Mouse (Mus musculus) ES-E14 (cell line): ENCODE measurements at regions not wholly inside any gene's neighbourhood (a gene's known extent, or its start where the extent isn't known, plus 50 kb on each side); places are given as distances from the start of the nearest gene placed in this dataset.

Source experiments
- DNase-seq: peaks from one replicate; pipeline ENCODE4 v3.0.0-alpha.2; 2013; ENCODE audit warnings: low read depth, low spot score
- H3K27ac ChIP-seq: 2 replicates; pipeline ENCODE4 v1.5.1; 2012; ENCODE audit warnings: low read depth, mild to moderate bottlenecking, low read length, moderate library complexity, mixed read lengths; ENCODE audit not compliant: poor library complexity, insufficient read depth, severe bottlenecking
- H3K36me3 ChIP-seq: 2 replicates; pipeline ENCODE4 v1.6.1; 2012; ENCODE audit warnings: mild to moderate bottlenecking, low read length, moderate library complexity, mixed read lengths; ENCODE audit not compliant: control insufficient read depth, poor library complexity, insufficient read depth, severe bottlenecking
- H3K4me1 ChIP-seq, 2 experiments: fragments of 150-350 bp in 1 of 2; sonication (generic) in 1 of 2; 2 replicates each; pipeline ENCODE4 v1.6.1; 2012; ENCODE audit warnings: low read length in 2 of 2, mild to moderate bottlenecking in 1 of 2, mixed read lengths in 1 of 2; ENCODE audit not compliant: control insufficient read depth in 2 of 2, insufficient read depth in 2 of 2, poor library complexity in 1 of 2
- H3K4me3 ChIP-seq, 2 experiments: fragments of 150-350 bp in 1 of 2; sonication (generic) in 1 of 2; 2 replicates each; pipeline ENCODE4 v1.5.1; 2012; ENCODE audit warnings: low read length in 2 of 2, low read depth in 1 of 2, mild to moderate bottlenecking in 1 of 2, mixed read lengths in 1 of 2; ENCODE audit not compliant: insufficient read depth in 1 of 2, poor library complexity in 1 of 2, severe bottlenecking in 1 of 2
- H3K9ac ChIP-seq: 2 replicates; pipeline ENCODE4 v1.6.1; 2012; ENCODE audit warnings: low read depth, mild to moderate bottlenecking, low read length, mixed read lengths; ENCODE audit not compliant: poor library complexity, insufficient read depth, severe bottlenecking
- H3K9me3 ChIP-seq: fragments of 150-350 bp; sonication (generic); 2 replicates; pipeline ENCODE4 v1.6.1; 2012; ENCODE audit warnings: low read depth, mild to moderate bottlenecking, low read length; ENCODE audit not compliant: control insufficient read depth, insufficient read depth
- CHD2 ChIP-seq: IDR thresholded peaks from 2 replicates; pipeline ENCODE4 v1.6.1; 2014; ENCODE audit warnings: mild to moderate bottlenecking, low read depth, low read length, inconsistent platforms
- HCFC1 ChIP-seq: IDR thresholded peaks from 2 replicates; pipeline ENCODE4 v1.6.1; 2012; ENCODE audit warnings: low read length, inconsistent platforms, borderline replicate concordance; ENCODE audit not compliant: insufficient read depth
- MAFK ChIP-seq: IDR thresholded peaks from 2 replicates; pipeline ENCODE4 v1.6.1; 2014; ENCODE audit warnings: mild to moderate bottlenecking, low read depth, low read length, inconsistent platforms; ENCODE audit not compliant: insufficient read depth
- ZC3H11A ChIP-seq: IDR thresholded peaks from 2 replicates; pipeline ENCODE4 v1.6.1; 2012; ENCODE audit warnings: low read depth, mild to moderate bottlenecking, inconsistent platforms, low read length, borderline replicate concordance
- ZNF384 ChIP-seq: IDR thresholded peaks from 2 replicates; pipeline ENCODE4 v1.6.1; 2012; ENCODE audit warnings: low read depth, low read length, inconsistent platforms
- in situ Hi-C, 2 experiments: fragments of 600-800 bp; cut with MboI; formaldehyde crosslinking; loops; one replicate each; pipeline ENCODE4 v1.15.1; 2025; ENCODE audit warnings: low sequenced_read_pairs in 2 of 2, inconsistent platforms in 1 of 2; ENCODE audit not compliant: unreplicated experiment in 2 of 2

GRCm38 (mm10) chr1:23282215-23282869, 115.2 kb downstream of the Ogfrl1 start:
- H3K36me3 ChIP-seq: no peaks in the 10 kb centered on the region
- no peak for DNase-seq
- H3K27ac ChIP-seq: no peak overlapping the region
- no peak overlapping the region for H3K9ac ChIP-seq
- in situ Hi-C loops: no loop called here
- no peaks in the 10 kb centered on the region for H3K4me1 ChIP-seq
- TF ChIP-seq CHD2: no peak
- no peak for TF ChIP-seq MAFK
- TF ChIP-seq HCFC1: no peak
- TF ChIP-seq ZC3H11A: no peak
- TF ChIP-seq ZNF384: no peak
- H3K4me3 ChIP-seq: no peak overlapping the region
- H3K9me3 ChIP-seq: no peaks in the 10 kb centered on the region

GRCm38 (mm10) chr1:23279827-23280226, 117.7 kb downstream of the Ogfrl1 start:
- DNase-seq: no peak
- no peak overlapping the region for H3K27ac ChIP-seq
- in situ Hi-C loops: no loop called here
- H3K36me3 ChIP-seq: no peaks in the 10 kb centered on the region
- TF ChIP-seq ZNF384 (no peak), MAFK (no peak), CHD2 (no peak), ZC3H11A (no peak), HCFC1 (no peak)
- no peak overlapping the region for H3K4me3 ChIP-seq
- H3K9me3 ChIP-seq: no peaks in the 10 kb centered on the region
- no peak overlapping the region for H3K9ac ChIP-seq
- H3K4me1 ChIP-seq: no peaks in the 10 kb centered on the region

GRCm38 (mm10) chr1:23272077-23272476, 125.5 kb downstream of the Ogfrl1 start:
- Histone ChIP-seq H3K4me3 (no peak overlapping the region), H3K4me1 (no peaks in the 10 kb centered on the region), H3K36me3 (no peaks in the 10 kb centered on the region), H3K9ac (no peak overlapping the region), H3K27ac (no peak overlapping the region), H3K9me3 (no peaks in the 10 kb centered on the region)
- TF ChIP-seq ZNF384 (no peak), MAFK (no peak), HCFC1 (no peak), ZC3H11A (no peak), CHD2 (no peak)
- in situ Hi-C loops: no loop called here
- no peak for DNase-seq

GRCm38 (mm10) chr1:23270910-23271822, 126.4 kb downstream of the Ogfrl1 start:
- H3K9me3 ChIP-seq: no peaks in the 10 kb centered on the region
- H3K4me1 ChIP-seq: no peaks in the 10 kb centered on the region
- no peak overlapping the region for H3K4me3 ChIP-seq
- no peak overlapping the region for H3K27ac ChIP-seq
- no peak overlapping the region for H3K9ac ChIP-seq
- H3K36me3 ChIP-seq: no peaks in the 10 kb centered on the region
- no peak for TF ChIP-seq HCFC1
- in situ Hi-C loops: no loop called here
- DNase-seq: no peak
